Mouse (Mus musculus) kidney, adult 10 weeks (tissue): ENCODE measurements around the gene Gm7995. TPM values are rescaled to one million over a fixed set of nuclear protein-coding genes. Genes with fewer than 3 reads are reported as not detected.

Experiments
- polyA plus RNA-seq: library from polyadenylated mRNA; stranded (reverse); fragments of 350-450 nt; fragmentation: Illumina TruSeq; extraction: RNeasy Lipid Tissue Mini Kit (QIAGEN cat#74804); gene quantifications from one replicate; pipeline ENCODE4 v1.2.3, GENCODE M21; 2014; ENCODE audit warnings: low read depth, low replicate concordance

Gm7995 gene
- polyA plus RNA-seq, result not detected

GRCm38 (mm10) chr14:42309910-42310309 lies at the start of gene Gm7995:
Gene Gm7995, plus strand, starts transcription at chr14:42310210.

DNA sequence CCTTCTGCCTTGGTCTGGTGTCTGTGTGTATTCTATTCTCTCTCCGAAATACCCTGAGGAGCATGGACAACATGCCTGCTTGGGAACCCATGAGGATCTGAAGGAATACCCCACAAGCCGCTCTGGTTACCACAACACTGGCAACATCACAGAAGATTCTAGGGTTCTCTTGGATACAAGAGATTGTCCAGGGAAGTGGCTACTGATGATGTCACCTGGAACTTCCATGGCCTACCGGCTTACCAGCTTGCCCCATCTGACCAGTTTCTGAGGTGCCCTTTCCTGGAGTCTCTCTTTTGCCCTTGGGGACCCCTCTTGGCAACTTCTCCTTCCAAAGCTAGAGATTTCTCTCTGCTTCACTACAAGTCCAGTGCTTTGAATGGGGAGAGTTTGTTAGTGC lies 12.8 kb upstream of the Gm7995 start, which contains the start of gene Gm9611:
Gene Gm9611 (minus strand): TSS at position 101 of the 400 bp plus-strand sequence.

Other genes starting within 250 kb of the Gm7995 start
- not detected for gene Gm7951, start 192.8 kb upstream of the Gm7995 start, polyA plus RNA-seq
- gene Gm17027, start 147.6 kb upstream of the Gm7995 start, polyA plus RNA-seq, result not detected
- not detected for gene Gm3573, start 119.4 kb upstream of the Gm7995 start, polyA plus RNA-seq
- not detected for gene Gm17026, start 50.2 kb upstream of the Gm7995 start, polyA plus RNA-seq
- gene Gm9611, start 12.9 kb upstream of the Gm7995 start, polyA plus RNA-seq, result not detected
- not detected for gene Gm8005, start 129.5 kb downstream of the Gm7995 start, polyA plus RNA-seq
- not detected for gene Gm8011, start 153.7 kb downstream of the Gm7995 start, polyA plus RNA-seq
- not detected for gene Gm8020, start 192.1 kb downstream of the Gm7995 start, polyA plus RNA-seq
- not detected for gene Gm8024, start 214.1 kb downstream of the Gm7995 start, polyA plus RNA-seq